Mouse (Mus musculus) forebrain, embryonic 11.5 days (tissue): ENCODE data around the gene Actg1. TPM values are rescaled to one million over a fixed set of nuclear protein-coding genes. Genes with fewer than 3 reads are reported as not detected.

Experiments used
- ATAC-seq: fragments of 200-750 bp; cut with Nextera tagmentation; replicated peaks from 2 replicates; pipeline ENCODE4 v1.8.0; 2017; ENCODE audit warnings: moderate TSS enrichment; ENCODE audit not compliant: low FRiP score
- DNase-seq: peaks from one replicate; pipeline ENCODE4 v3.0.0-alpha.2; 2017; ENCODE audit warnings: low spot score
- H3K27ac ChIP-seq: fragments of 300-500 bp; sonication (generic); 2 replicates; pipeline ENCODE4 v1.5.1; 2014; ENCODE audit warnings: low read depth, low read length
- H3K27me3 ChIP-seq: fragments of 300-500 bp; sonication (generic); 2 replicates; pipeline ENCODE4 v1.6.1; 2014; ENCODE audit warnings: mild to moderate bottlenecking, low read length, mixed read lengths; ENCODE audit not compliant: control insufficient read depth, insufficient read depth
- H3K36me3 ChIP-seq: fragments of 300-500 bp; sonication (generic); 2 replicates; pipeline ENCODE4 v1.6.1; 2014; ENCODE audit warnings: mild to moderate bottlenecking, low read length, moderate library complexity, mixed read lengths; ENCODE audit not compliant: control insufficient read depth, insufficient read depth
- H3K4me1 ChIP-seq: fragments of 300-500 bp; sonication (generic); replicated peaks from 2 replicates; pipeline ENCODE4 v1.6.1; 2014; ENCODE audit warnings: low read length, mixed read lengths; ENCODE audit not compliant: control insufficient read depth, insufficient read depth
- H3K4me2 ChIP-seq: fragments of 300-500 bp; sonication (generic); 2 replicates; pipeline ENCODE4 v1.6.1; 2014; ENCODE audit warnings: low read depth, mild to moderate bottlenecking, low read length, moderate library complexity, mixed read lengths; ENCODE audit not compliant: severe bottlenecking
- H3K4me3 ChIP-seq: fragments of 300-500 bp; sonication (generic); 2 replicates; pipeline ENCODE4 v1.5.1; 2014; ENCODE audit warnings: low read depth, low read length
- H3K9ac ChIP-seq: fragments of 300-500 bp; sonication (generic); 2 replicates; pipeline ENCODE4 v1.6.1; 2014; ENCODE audit warnings: low read length
- H3K9me3 ChIP-seq: fragments of 300-500 bp; sonication (generic); 2 replicates; pipeline ENCODE4 v1.6.1; 2016; ENCODE audit warnings: low read length, mixed read lengths; ENCODE audit not compliant: control insufficient read depth
- WGBS: fragments of 180-500 bp; shearing (Covaris S2); extraction: QIAGEN DNeasy Blood & Tissue Kit; methylation state at CpG from one replicate; pipeline ENCODE4 v1.1.7; 2014; 5-methylcytosine and 5-hydroxymethylcytosine counted together
- polyA plus RNA-seq: library from polyadenylated mRNA; unstranded; fragments of >200 nt; fragmentation: Nextera tagmentation; extraction: Ambion mirVana; gene quantifications from 2 replicates; pipeline ENCODE4 v1.2.1, GENCODE M21; 2014

The Actg1 gene
- polyA plus RNA-seq, 1 experiment from 2014 or later = 2,808 TPM

GRCm38 (mm10) chr11:120380271-120380670 is 31.9 kb upstream of the Actg1 start:
- no peak overlapping the region for H3K27ac ChIP-seq
- WGBS = 92% methylated on average over 3 of the region's 3 CpGs
- H3K4me3 ChIP-seq = no peak overlapping the region
- peaks cover 11% of the 10 kb centered on the region for H3K4me1 ChIP-seq
- no peaks in the 10 kb centered on the region for H3K9me3 ChIP-seq
- H3K27me3 ChIP-seq = no peaks in the 10 kb centered on the region
- peak; percentile 47 for DNase-seq
- H3K9ac ChIP-seq = no peak overlapping the region
- no peak for ATAC-seq
- peaks cover 12% of the 10 kb centered on the region for H3K36me3 ChIP-seq
- no peak overlapping the region for H3K4me2 ChIP-seq

DNA sequence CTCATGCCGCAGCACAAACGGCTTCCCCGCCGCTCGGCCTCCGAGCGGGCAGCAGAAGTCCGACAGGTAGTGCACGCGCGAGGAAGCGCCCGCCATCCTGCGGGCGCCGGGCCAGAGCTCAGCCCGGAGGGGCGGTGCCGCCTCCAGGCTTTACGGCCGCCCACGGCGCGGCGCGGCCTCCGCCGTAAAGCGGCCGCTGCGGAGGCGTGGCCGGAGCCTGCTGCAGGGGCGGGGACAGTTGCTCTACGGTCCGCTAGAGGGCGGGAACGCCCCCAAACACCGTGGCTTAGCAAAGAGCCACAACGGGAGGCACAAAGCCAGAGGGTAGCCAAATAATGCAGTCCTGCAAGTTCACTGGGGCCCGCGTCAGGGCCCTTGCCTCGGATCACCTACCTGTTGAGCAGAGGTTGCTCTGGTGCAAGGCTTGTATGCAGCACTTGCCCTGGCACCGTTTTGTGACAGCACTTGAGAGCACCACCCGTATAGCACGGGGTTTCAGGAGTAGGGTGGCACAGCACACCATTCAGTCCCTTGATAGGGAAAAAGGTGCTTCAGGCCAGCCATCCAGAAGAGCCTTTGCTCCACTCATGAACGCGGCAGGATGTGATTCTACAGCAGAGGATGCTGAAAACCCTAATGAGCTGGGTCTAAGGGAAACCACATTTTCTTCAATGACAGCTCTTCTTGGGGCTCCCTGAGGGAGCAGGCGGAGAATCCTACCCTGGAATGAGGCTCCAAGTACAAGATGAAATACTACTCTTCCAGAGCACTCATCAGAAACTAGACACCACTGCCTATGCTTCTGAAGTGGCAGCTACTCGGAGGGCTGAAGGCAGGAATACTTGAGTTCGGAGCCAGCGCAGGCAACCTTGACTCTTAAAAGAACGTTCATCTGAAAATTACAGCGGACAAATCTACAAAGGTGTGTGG is 30.5 kb upstream of the Actg1 start, which contains the start of gene Faap100:
Gene Faap100, minus strand, starts transcription at position 154 of the 930 bp plus-strand sequence.
- Histone ChIP-seq H3K27me3 (no peaks in the 10 kb centered on the region), H3K9me3 (no peaks in the 10 kb centered on the region), H3K4me3 (peak within 1 kb of the TSS; percentile 81), H3K27ac (no peak within 1 kb of the TSS), H3K4me2 (peak within 1 kb of the TSS; percentile 99), H3K36me3 (peaks cover 11% of the 10 kb centered on the region), H3K4me1 (peaks cover 11% of the 10 kb centered on the region), H3K9ac (peak within 1 kb of the TSS; percentile 72)
- DNase-seq (peak; percentile 94), ATAC-seq (peak; percentile 90)
- WGBS = 11% methylated on average over 51 of the region's 54 CpGs

DNA sequence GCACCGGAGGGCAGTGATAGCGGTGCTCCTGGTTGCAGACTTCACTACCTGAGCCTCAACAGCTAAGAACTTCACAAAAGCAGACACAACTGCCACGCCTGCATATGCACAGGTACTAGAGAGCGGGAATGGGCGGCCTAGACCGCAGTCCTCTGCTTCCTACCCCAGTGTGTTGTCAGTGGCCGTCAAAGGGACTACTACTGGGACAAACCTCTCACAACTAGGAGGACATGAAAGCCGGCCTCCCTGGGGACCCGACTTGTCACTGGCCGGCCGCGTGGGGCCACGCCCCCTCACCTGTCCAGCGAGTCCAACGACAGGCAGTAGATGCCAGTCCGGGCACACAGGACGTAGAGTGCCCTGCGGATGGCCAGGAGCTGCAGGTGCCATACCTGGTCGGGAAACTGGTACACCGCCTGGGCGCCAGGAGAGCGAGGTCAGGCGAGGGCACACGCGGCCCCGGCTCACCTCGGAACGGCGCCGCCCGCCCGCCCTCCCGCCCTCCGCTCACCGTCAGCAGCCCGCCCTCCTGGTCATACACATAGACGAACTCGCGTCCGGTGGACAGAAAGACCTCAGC is 29.8 kb upstream of the Actg1 start:
- 3% methylated on average over 40 of the region's 40 CpGs for WGBS
- H3K4me1 ChIP-seq = peaks cover 11% of the 10 kb centered on the region
- no peak overlapping the region for H3K27ac ChIP-seq
- H3K36me3 ChIP-seq = peaks cover 10% of the 10 kb centered on the region
- peak; percentile 34 for ATAC-seq
- peak; percentile 71 for DNase-seq
- no peaks in the 10 kb centered on the region for H3K27me3 ChIP-seq
- H3K4me3 ChIP-seq = peak overlapping the region; percentile 81
- peak overlapping the region; percentile 99 for H3K4me2 ChIP-seq
- H3K9me3 ChIP-seq = no peaks in the 10 kb centered on the region
- H3K9ac ChIP-seq = peak overlapping the region; percentile 72

GRCm38 (mm10) chr11:120377337-120377736 is 29.0 kb upstream of the Actg1 start:
- ATAC-seq = no peak
- Histone ChIP-seq H3K4me1 (peaks cover 11% of the 10 kb centered on the region), H3K27ac (no peak overlapping the region), H3K9me3 (no peaks in the 10 kb centered on the region), H3K4me3 (peak overlapping the region; percentile 81; the same call in 1 of the 2 replicates), H3K9ac (peak overlapping the region; percentile 35), H3K27me3 (no peaks in the 10 kb centered on the region), H3K4me2 (peak overlapping the region; percentile 99; the same call in 1 of the 2 replicates), H3K36me3 (peaks cover 10% of the 10 kb centered on the region)
- peak; percentile 54 for DNase-seq
- WGBS = 80% methylated on average over 10 of the region's 10 CpGs

GRCm38 (mm10) chr11:120376302-120377160 is 28.2 kb upstream of the Actg1 start:
- peaks cover 9% of the 10 kb centered on the region for H3K36me3 ChIP-seq

GRCm38 (mm10) chr11:120375324-120375723 is 27.0 kb upstream of the Actg1 start:
- H3K9ac ChIP-seq = no peak overlapping the region
- WGBS = 94% methylated on average over 10 of the region's 10 CpGs
- H3K4me1 ChIP-seq = peaks cover 11% of the 10 kb centered on the region
- DNase-seq = no peak
- no peak overlapping the region for H3K27ac ChIP-seq
- H3K27me3 ChIP-seq = no peaks in the 10 kb centered on the region
- no peak overlapping the region for H3K4me3 ChIP-seq
- H3K4me2 ChIP-seq = no peak overlapping the region
- no peak for ATAC-seq
- no peaks in the 10 kb centered on the region for H3K9me3 ChIP-seq
- H3K36me3 ChIP-seq = peaks cover 5% of the 10 kb centered on the region

More at GRCm38 (mm10) chr11:120376302-120377160, 28.2 kb upstream of the Actg1 start:
- no peak for DNase-seq
- Histone ChIP-seq H3K4me3 (no peak overlapping the region), H3K4me1 (peaks cover 11% of the 10 kb centered on the region), H3K9me3 (no peaks in the 10 kb centered on the region), H3K27me3 (no peaks in the 10 kb centered on the region), H3K4me2 (no peak overlapping the region), H3K27ac (no peak overlapping the region), H3K9ac (no peak overlapping the region)
- ATAC-seq = no peak
- 90% methylated on average over 17 of the region's 17 CpGs for WGBS

- H3K27me3 ChIP-seq = no peaks in the 10 kb centered on the region
- no peak overlapping the region for H3K4me2 ChIP-seq
- ATAC-seq (no peak), DNase-seq (no peak)
- no peak overlapping the region for H3K4me3 ChIP-seq
- H3K27ac ChIP-seq = no peak overlapping the region
- WGBS = 94% methylated on average over 23 of the region's 23 CpGs
- H3K4me1 ChIP-seq = peaks cover 9% of the 10 kb centered on the region
- peaks cover 5% of the 10 kb centered on the region for H3K36me3 ChIP-seq
- no peaks in the 10 kb centered on the region for H3K9me3 ChIP-seq
- no peak overlapping the region for H3K9ac ChIP-seq
These were observed 25.7 kb upstream of the Actg1 start for GRCm38 (mm10) chr11:120373820-120374586.
